Mouse (Mus musculus) kidney, adult 11 months (tissue): Measurements from ENCODE around the gene B3galt4.
A peak's percentile ranks its signal among the peaks of the same experiment; 100 is the strongest.
"Not testable (repeated sequence)": the region's sequence is repeated elsewhere in the genome, so short reads cannot be mapped to it uniquely, and the experiment has no call there.

Source experiments
- DNase-seq: peaks from one replicate; pipeline ENCODE4 v3.0.0; 2022

Gene B3galt4

GRCm38 (mm10) chr17:33965846-33966550 is 14.7 kb upstream of the B3galt4 start:
- no peak for DNase-seq

DNA sequence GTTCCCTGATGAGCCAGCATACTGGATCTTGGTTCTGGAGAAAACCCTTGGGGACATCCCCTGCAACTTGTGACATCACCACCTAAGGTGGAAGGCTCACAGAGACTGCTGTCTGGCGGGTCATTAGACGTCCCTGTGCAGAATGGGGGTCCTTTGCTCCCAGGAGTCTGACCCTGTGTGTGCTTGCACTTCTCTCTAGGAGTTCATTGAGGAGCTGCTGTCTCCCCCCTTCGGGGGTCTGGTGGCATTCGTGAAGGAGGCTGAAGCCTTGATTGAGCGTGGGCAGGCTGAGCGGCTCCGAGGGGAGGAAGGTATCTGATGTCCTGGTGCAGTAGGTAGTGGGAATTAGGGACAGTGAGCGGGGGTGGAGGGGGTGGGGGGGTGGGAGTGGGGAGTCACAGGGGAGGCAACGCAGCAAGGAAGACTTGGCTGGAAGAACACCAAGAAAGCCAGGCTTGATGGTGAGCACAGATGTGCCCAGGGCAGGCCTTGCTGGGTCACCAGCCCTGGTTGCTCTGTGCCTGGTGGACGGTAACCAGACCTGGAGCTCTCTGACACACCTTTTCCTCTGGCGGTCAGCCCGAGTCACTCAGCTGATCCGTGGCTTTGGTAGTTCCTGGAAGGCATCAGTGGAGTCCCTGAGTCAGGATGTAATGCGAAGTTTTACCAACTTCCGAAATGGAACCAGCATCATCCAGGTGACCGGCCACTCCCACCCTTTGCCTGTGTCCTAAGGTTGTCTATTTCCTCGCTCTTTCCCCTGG is 14.0 kb upstream of the B3galt4 start:
- DNase-seq: no peak

DNA sequence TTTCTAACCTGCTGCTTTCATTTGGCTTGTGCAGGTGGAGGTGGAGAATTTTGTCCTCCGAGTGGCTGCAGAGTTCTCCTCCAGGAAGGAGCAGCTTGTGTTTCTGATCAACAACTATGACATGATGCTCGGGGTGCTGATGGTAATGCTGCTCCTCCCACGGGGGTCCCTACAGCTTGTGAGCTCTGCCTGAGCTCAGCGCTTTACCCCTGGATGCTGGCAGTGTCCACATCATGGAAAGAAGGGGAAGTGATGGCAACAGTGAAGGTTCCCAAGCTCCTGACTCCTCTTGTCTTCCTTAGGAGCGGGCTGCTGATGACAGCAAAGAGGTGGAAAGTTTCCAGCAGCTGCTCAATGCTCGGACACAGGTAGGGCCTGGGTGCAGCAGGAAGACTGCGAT is 11.6 kb upstream of the B3galt4 start:
- no peak for DNase-seq

GRCm38 (mm10) chr17:33959948-33960347 is 8.7 kb upstream of the B3galt4 start:
- no peak for DNase-seq

- no peak for DNase-seq
These were observed 7.8 kb upstream of the B3galt4 start for GRCm38 (mm10) chr17:33959135-33959534.

DNA sequence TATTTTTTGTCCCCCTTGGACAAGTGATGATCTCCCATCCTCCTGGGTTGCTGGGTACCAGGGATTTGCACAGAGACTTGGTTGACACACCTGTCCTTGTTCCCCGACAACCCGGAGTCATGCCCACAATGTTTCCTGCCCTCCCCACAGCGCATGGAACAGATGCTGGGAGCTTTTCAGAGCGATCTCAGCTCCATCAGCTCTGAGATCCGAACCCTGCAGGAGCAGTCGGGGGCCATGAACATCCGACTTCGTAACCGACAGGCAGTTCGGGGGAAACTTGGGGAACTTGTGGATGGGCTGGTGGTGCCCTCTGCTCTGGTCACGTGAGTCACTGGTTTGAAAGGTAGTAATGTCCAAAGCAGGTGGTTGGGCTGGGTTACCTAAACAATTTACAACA is 7.2 kb upstream of the B3galt4 start:
- no peak for DNase-seq

DNA sequence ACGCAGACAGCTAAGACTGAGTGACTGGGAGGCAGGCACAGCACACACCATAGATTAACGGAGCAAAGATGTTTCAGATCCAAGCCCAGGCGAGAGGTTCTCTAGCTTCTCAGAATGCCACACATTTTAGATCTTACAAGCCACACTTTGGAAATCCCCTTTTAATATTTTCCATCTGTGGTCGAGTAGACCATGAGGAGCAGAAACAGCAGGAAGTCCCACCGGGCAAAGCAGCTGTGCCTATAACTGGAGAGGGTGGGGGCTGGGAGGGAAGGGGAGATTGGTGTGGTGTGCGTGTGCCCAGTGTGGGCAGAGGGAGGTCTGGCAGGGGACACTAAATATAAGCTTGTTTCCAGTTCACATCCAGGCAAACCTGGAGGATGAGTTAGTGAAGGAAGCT is 6.2 kb upstream of the B3galt4 start:
- no peak for DNase-seq

DNA sequence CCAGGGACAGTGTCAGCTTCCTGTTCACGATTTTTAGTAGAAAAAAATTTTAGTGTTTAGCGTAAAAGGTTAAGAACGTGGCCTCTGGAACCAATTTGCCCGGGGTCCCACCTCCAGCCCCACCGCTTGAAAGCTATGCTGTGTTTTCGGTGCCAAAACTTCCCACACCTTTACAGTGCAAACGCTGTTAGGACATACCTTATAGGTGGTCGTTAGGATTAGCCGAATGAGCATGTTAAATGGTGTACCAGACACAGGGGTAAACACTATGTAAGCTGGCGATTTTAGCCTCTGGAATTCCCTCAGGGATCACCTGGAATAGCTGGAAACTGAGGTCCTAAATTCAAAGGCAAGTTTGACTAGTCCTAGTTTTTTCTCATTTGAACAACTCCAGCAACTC is 5.0 kb upstream of the B3galt4 start:
- DNase-seq: no peak

- peak; percentile 97 for DNase-seq
These were observed 4.4 kb upstream of the B3galt4 start, which contains the start of the genes Vps52 and Rps18 for GRCm38 (mm10) chr17:33955555-33956214. Gene Vps52 (plus strand): TSS chr17:33955812. Gene Rps18 (minus strand): TSS chr17:33956001.

GRCm38 (mm10) chr17:33954646-33955554 is 3.6 kb upstream of the B3galt4 start:
- DNase-seq: no peak

DNA sequence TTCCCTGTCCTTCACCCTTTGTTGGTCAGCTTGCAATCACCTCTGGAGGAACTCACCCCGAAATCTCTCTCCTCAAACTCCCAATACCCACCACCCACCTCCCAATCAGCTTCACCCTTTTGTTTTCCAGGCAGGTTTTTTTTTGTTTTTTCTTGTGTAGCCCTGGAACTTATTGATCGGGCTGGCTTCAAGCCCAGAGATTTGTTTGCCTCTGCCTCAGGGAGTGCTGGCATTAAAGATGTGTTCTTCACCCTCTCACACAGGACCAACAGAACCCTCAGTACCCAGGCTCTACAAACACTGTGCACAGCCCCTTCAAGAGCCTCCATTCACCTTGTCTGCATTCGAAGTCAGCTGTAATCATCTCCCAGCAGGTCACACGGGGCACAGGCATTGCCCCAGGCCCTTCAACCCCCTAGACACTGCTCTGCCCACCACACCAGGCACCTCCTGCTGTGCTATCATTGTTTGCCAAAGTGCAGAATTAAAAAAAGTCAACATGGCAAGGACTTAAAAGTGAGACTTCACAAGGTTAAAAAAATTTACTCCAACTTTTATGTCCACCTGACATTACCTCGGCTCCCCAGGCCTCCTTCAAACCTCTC is 2.8 kb upstream of the B3galt4 start:
- DNase-seq: no peak

- no peak for DNase-seq
These were observed 2.0 kb upstream of the B3galt4 start for GRCm38 (mm10) chr17:33953310-33953709.

GRCm38 (mm10) chr17:33952879-33953278 is 1.6 kb upstream of the B3galt4 start:
- DNase-seq: no peak

GRCm38 (mm10) chr17:33952015-33952414 is 727 bp upstream of the B3galt4 start:
- not testable (repeated sequence) for DNase-seq

GRCm38 (mm10) chr17:33950131-33950625 is 1.1 kb downstream of the B3galt4 start:
- no peak for DNase-seq

GRCm38 (mm10) chr17:33948905-33949537 is 2.3 kb downstream of the B3galt4 start:
- DNase-seq: no peak

- no peak for DNase-seq
These were observed 3.0 kb downstream of the B3galt4 start for GRCm38 (mm10) chr17:33948090-33948904.

DNA sequence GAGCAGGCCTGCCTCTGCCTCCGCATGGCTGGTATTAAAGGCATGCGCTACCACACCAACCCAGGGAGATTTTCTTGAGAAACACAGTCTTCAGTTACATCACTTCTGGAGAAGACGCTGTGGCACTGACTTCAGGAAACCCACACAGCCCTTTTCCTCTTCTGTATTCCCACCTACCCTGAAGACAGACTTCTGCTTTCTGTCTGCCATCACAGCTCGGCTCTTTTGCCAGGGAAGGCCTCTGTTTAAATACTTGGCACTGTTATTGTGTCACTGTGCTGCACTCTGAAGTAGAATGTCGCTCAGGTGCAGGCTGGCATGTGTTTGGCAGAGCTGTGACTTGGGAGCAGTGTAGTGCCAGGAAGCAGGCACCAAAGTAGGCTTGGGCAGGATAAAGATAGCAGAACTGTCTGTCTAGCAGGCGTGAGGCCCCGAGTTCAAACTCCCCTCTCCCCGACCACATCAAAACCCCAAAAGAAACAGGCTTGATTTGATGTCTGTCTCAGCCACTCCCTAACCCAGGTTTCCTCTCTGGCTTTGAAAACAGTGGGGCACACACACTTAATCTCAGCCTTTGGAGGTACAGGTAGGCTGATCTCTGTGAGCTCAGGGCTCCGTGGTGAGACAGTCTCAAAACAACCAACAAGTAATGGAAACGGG is 3.7 kb downstream of the B3galt4 start:
- no peak for DNase-seq

DNA sequence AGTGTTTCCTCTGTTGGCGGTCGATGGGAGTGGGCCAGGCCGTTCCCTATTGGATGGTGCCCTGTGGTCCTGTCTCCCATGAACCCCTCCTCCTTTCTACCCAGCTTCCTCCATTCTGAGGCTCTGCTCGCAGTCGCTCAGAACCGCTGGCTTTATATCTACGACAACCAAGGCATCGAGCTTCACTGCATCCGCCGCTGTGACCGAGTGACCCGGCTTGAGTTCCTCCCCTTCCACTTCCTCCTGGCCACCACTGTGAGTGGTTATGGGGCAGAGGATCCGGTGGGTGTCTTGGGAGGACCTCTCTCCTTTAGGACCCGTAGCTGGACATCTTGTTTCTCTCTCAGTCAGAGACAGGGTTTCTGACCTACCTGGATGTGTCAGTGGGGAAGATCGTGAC is 7.8 kb downstream of the B3galt4 start:
- DNase-seq: no peak

DNA sequence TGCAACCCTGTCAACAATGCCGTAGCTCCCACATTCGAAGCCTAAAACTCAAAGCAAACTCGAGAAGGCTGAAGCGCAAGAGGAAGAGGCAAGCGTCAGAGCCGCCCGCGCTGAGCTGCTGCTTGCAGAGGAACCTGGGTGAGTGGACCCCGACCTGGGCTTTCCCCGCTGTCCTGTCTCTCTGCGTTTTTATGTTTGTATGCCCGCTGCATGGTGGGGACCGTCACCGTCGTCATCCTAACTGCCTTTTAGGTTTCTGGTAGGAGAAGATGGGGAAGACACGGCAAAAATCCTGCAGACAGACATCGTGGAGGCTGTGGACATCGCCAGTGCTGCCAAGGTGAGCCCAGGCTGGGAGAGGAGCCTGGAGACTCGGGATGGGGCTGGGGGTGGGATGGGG is 9.9 kb downstream of the B3galt4 start:
- DNase-seq: no peak
